Mouse (Mus musculus) stomach, embryonic 14.5 days (tissue): Measurements from ENCODE around the gene Fam234b. TPM values are rescaled to one million over a fixed set of nuclear protein-coding genes. Genes with fewer than 3 reads are reported as not detected.

Source experiments
- ATAC-seq: fragments of 200-750 bp; cut with Nextera tagmentation; 2 replicates; pipeline ENCODE4 v1.8.0; 2017; ENCODE audit warnings: low read depth, moderate TSS enrichment; ENCODE audit not compliant: insufficient number of reproducible peaks, insufficient read depth, low FRiP score
- H3K27ac ChIP-seq: fragments of 300-500 bp; sonication (generic); 2 replicates; pipeline ENCODE4 v1.5.1; 2014; ENCODE audit warnings: mild to moderate bottlenecking, low read length, moderate library complexity, mixed read lengths
- H3K27me3 ChIP-seq: fragments of 300-500 bp; sonication (generic); 2 replicates; pipeline ENCODE4 v1.6.1; 2014; ENCODE audit warnings: low read length, control low read depth, mixed read lengths; ENCODE audit not compliant: control insufficient read depth, insufficient read depth
- H3K36me3 ChIP-seq: fragments of 300-500 bp; sonication (generic); 2 replicates; pipeline ENCODE4 v1.6.1; 2014; ENCODE audit warnings: mild to moderate bottlenecking, control low read depth, low read length, moderate library complexity, mixed read lengths; ENCODE audit not compliant: control insufficient read depth, insufficient read depth
- H3K4me1 ChIP-seq: fragments of 300-500 bp; sonication (generic); 2 replicates; pipeline ENCODE4 v1.6.1; 2014; ENCODE audit warnings: low read length, control low read depth, mixed read lengths; ENCODE audit not compliant: control insufficient read depth, insufficient read depth
- H3K4me2 ChIP-seq: fragments of 300-500 bp; sonication (generic); replicated peaks from 2 replicates; pipeline ENCODE4 v1.6.1; 2014; ENCODE audit warnings: low read depth, low read length, control low read depth
- H3K4me3 ChIP-seq: fragments of 300-500 bp; sonication (generic); 2 replicates; pipeline ENCODE4 v1.5.1; 2014; ENCODE audit warnings: low read depth, low read length, control low read depth
- H3K9ac ChIP-seq: fragments of 300-500 bp; sonication (generic); replicated peaks from 2 replicates; pipeline ENCODE4 v1.6.1; 2014; ENCODE audit warnings: low read depth, mild to moderate bottlenecking, control low read depth, low read length, moderate library complexity, mixed read lengths
- H3K9me3 ChIP-seq: fragments of 300-500 bp; sonication (generic); 2 replicates; pipeline ENCODE4 v1.6.1; 2016; ENCODE audit warnings: low read depth, low read length, control low read depth; ENCODE audit not compliant: control insufficient read depth
- WGBS: fragments of 180-500 bp; shearing (Covaris S2); extraction: QIAGEN DNeasy Blood & Tissue Kit; methylation state at CpG from one replicate; pipeline ENCODE4 v1.1.7; 2014; 5-methylcytosine and 5-hydroxymethylcytosine counted together
- polyA plus RNA-seq: library from polyadenylated mRNA; unstranded; fragments of >200 nt; fragmentation: Nextera tagmentation; extraction: Ambion mirVana; gene quantifications from 2 replicates; pipeline ENCODE4 v1.2.1, GENCODE M21; 2014

The Fam234b gene
- polyA plus RNA-seq, 1 experiment from 2014 or later, result 26.2 TPM

- Histone ChIP-seq H3K4me2 (no peak overlapping the region), H3K4me1 (no peaks in the 10 kb centered on the region), H3K27me3 (no peaks in the 10 kb centered on the region), H3K4me3 (no peak overlapping the region), H3K9ac (no peak overlapping the region), H3K36me3 (no peaks in the 10 kb centered on the region; the same call in 1 of the 2 replicates), H3K27ac (no peak overlapping the region), H3K9me3 (no peaks in the 10 kb centered on the region)
- 51% methylated on average over 4 of the region's 4 CpGs for WGBS
- no peak for ATAC-seq
These were observed 40.4 kb downstream of the Fam234b start for GRCm38 (mm10) chr6:135238211-135238610.

DNA sequence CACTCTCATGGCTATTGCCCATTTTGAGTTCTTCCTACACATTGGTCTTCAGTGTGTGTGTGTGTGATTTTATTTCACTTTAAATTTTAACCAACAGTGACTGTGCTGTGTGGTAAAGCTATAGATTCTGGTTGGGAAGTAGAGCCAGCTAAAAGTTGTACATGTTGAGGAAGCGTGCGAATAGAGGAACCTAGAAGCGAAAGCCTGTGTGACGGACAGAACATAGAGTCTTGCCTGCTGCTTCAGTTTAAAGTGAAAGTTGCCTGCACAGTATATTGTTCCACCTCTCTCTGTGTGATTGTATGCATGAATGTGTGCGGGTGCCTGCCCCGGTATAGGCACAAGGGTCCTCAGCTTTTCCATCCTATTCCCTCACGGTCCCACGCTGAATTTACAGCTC is 42.6 kb downstream of the Fam234b start:
- Histone ChIP-seq H3K9ac (no peak overlapping the region), H3K27ac (no peak overlapping the region), H3K9me3 (no peaks in the 10 kb centered on the region), H3K4me2 (no peak overlapping the region), H3K4me1 (no peaks in the 10 kb centered on the region), H3K4me3 (no peak overlapping the region), H3K36me3 (no peaks in the 10 kb centered on the region), H3K27me3 (no peaks in the 10 kb centered on the region)
- 91% methylated on average over 8 of the region's 8 CpGs for WGBS
- ATAC-seq, result no peak

GRCm38 (mm10) chr6:135245586-135245985 is 47.8 kb downstream of the Fam234b start:
- Histone ChIP-seq H3K27me3 (no peaks in the 10 kb centered on the region), H3K4me3 (no peak overlapping the region), H3K4me2 (no peak overlapping the region), H3K36me3 (no peaks in the 10 kb centered on the region), H3K4me1 (peaks cover 4% of the 10 kb centered on the region; the same call in 1 of the 2 replicates), H3K9ac (no peak overlapping the region), H3K27ac (no peak overlapping the region), H3K9me3 (no peaks in the 10 kb centered on the region)
- WGBS, result 71% methylated on average over 8 of the region's 8 CpGs
- no peak for ATAC-seq

GRCm38 (mm10) chr6:135247861-135248260 is 50.1 kb downstream of the Fam234b start:
- Histone ChIP-seq H3K9ac (no peak overlapping the region), H3K4me3 (no peak overlapping the region), H3K27ac (no peak overlapping the region), H3K9me3 (no peaks in the 10 kb centered on the region), H3K27me3 (no peaks in the 10 kb centered on the region), H3K4me1 (peaks cover 21% of the 10 kb centered on the region), H3K4me2 (no peak overlapping the region), H3K36me3 (no peaks in the 10 kb centered on the region)
- no peak for ATAC-seq
- WGBS, result 52% methylated on average over 6 of the region's 6 CpGs

DNA sequence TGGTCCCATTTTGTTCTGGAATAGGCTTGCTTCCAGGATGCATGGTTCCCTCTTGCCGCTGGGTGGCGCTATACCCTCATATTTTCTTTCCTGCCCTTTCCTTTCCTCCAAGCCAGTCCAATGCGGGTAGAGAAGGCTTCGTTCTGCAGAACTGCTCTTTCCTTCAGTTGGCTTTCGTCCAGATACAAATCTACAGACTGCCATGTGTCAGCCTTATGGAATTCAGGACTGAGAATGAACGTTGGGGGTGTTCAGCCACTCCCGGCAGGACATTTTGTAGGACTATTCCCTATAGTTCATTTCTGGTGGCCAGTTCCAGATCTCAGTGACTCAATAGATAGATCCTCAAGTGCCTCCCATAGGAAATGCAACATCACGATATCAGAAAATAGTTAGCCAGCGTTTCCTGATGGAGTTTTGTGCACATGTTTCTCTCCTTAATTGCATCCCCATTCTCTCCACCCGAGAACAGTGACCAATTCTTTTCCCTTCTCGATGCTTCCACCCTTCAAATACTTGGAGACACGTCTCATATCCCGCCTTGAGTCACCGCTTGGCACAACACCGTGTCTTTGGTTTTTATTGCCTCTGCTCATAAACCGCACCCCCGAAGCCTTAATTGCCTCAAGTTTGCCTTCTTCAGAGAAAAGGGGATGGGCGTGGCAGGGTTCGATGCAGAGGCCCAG is 52.2 kb downstream of the Fam234b start:
- peak overlapping the region; percentile 49; the same call in 1 of the 2 replicates for H3K27ac ChIP-seq
- no peak overlapping the region; the same call in 1 of the 2 replicates for H3K4me2 ChIP-seq
- H3K27me3 ChIP-seq, result no peaks in the 10 kb centered on the region
- H3K9me3 ChIP-seq, result no peaks in the 10 kb centered on the region
- H3K36me3 ChIP-seq, result no peaks in the 10 kb centered on the region
- WGBS, result 41% methylated on average over 19 of the region's 19 CpGs
- ATAC-seq, result peak; percentile 74; the same call in 1 of the 2 replicates
- H3K4me1 ChIP-seq, result peaks cover 22% of the 10 kb centered on the region
- no peak overlapping the region for H3K4me3 ChIP-seq
- H3K9ac ChIP-seq, result no peak overlapping the region

GRCm38 (mm10) chr6:135250926-135251699 is 53.3 kb downstream of the Fam234b start:
- H3K4me3 ChIP-seq, result no peak overlapping the region
- H3K9me3 ChIP-seq, result peaks cover 3% of the 10 kb centered on the region; the same call in 1 of the 2 replicates
- H3K9ac ChIP-seq, result no peak overlapping the region
- H3K36me3 ChIP-seq, result no peaks in the 10 kb centered on the region
- H3K4me1 ChIP-seq, result peaks cover 22% of the 10 kb centered on the region
- no peak for ATAC-seq
- no peak overlapping the region for H3K4me2 ChIP-seq
- no peaks in the 10 kb centered on the region for H3K27me3 ChIP-seq
- peak overlapping the region; percentile 10 for H3K27ac ChIP-seq
- WGBS, result 61% methylated on average over 19 of the region's 19 CpGs

DNA sequence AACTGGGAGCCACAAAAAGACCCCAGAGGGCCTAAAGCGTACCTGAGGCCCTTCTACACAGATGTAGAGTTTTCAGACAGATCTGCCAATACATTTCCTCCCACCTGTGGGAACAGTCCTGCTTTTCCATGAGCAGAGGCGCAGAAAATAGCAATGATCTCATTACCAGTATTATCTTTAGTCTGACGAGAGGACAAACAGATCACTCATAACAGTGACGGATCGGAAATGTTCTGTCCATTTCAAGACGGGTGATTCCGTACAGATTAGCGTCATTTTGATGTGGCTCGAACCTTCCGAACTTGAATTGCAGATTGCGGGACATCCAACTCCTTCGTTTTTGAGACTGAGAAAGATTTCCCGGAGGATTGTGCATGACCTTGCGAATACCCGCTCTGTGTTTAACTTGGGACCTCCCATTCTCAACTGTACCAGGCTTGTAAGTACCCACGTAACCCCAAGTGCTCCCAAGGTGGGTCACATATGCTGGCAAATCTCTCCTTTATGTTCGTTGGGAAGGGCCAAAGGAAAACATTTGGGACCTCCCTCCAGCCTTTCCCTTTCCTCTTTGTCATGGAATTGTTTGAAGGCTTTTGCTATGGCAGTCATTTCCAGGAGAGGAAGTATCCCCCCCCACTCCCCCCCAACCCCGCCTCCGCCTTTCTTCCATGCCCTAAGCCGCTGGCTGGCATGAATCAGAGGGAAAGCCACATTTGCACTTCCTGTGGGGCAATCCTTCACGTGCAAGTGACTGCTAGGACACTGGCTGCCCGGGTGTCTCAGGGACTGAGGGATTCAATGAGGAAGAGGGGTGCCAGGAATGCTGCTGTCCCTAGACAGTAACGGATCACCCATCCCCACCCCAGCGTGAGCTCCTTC is 54.3 kb downstream of the Fam234b start:
- peaks cover 3% of the 10 kb centered on the region; the same call in 1 of the 2 replicates for H3K9me3 ChIP-seq
- H3K4me3 ChIP-seq, result no peak overlapping the region
- 52% methylated on average over 24 of the region's 24 CpGs for WGBS
- H3K4me1 ChIP-seq, result peaks cover 22% of the 10 kb centered on the region
- no peak for ATAC-seq
- H3K27ac ChIP-seq, result peak overlapping the region; percentile 40
- no peak overlapping the region for H3K9ac ChIP-seq
- H3K27me3 ChIP-seq, result no peaks in the 10 kb centered on the region
- H3K36me3 ChIP-seq, result no peaks in the 10 kb centered on the region
- peak overlapping the region; percentile 32 for H3K4me2 ChIP-seq

DNA sequence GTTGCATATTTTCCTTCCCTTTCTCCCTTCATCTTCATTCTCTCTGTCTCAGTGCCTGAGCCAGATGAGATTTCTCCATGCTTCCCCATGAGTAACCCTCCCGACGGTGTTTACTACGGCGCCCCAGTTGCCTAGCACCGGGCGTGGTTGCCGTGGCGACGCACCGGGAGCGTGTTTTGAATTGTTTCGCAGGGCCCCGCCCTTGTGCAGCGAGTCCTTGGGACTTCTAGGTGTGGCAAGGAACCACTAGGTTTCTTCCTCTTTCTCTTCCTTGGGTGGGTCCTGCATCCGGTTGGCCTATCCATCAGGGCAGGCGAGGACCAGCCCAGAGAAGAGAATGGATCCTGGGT is 54.9 kb downstream of the Fam234b start:
- H3K9ac ChIP-seq, result no peak overlapping the region
- WGBS, result 5% methylated on average over 16 of the region's 16 CpGs
- H3K4me3 ChIP-seq, result no peak overlapping the region
- peak overlapping the region; percentile 32 for H3K4me2 ChIP-seq
- H3K9me3 ChIP-seq, result peaks cover 3% of the 10 kb centered on the region; the same call in 1 of the 2 replicates
- no peaks in the 10 kb centered on the region for H3K36me3 ChIP-seq
- H3K27ac ChIP-seq, result peak overlapping the region; percentile 40; the same call in 1 of the 2 replicates
- peaks cover 22% of the 10 kb centered on the region for H3K4me1 ChIP-seq
- peak; percentile 82 for ATAC-seq
- no peaks in the 10 kb centered on the region for H3K27me3 ChIP-seq
